In genomic region chr7:27360749-27361148, GRCm38 (mm10) we compare ENCODE assay signal across 11 mouse cellular contexts. TPM values are rescaled to one million over a fixed set of nuclear protein-coding genes. Genes with fewer than 3 reads are reported as not detected.
DNase-seq lines count a peak whose midpoint lies in the region; ATAC-seq and TF ChIP-seq lines count a peak whose summit lies in the region.
"Had no signal": no experiment of that assay in that cellular context is flagged by ENCODE, and none has a peak within 500 bp of the region (broad histone marks: within the 10 kb centered on the region; RNA-seq: fewer than 3 reads in every experiment).

No protein-coding gene starts in this region.

- 50% methylated on average over 6 of the region's 6 CpGs for WGBS in heart, embryonic 11.5 days (ENCODE audit: insufficient replicate concordance)
- 50% methylated on average over 6 of the region's 6 CpGs for WGBS in limb, embryonic 15.5 days
- 47% methylated on average over 6 of the region's 6 CpGs for WGBS in stomach, embryonic 16.5 days

- no peak overlapping the region for H3K9ac ChIP-seq in heart, embryonic 11.5 days (ENCODE audit: low read depth, low read length)
- no peak overlapping the region for H3K9ac ChIP-seq in limb, embryonic 15.5 days
- no peak overlapping the region for H3K9ac ChIP-seq in stomach, embryonic 16.5 days (ENCODE audit: low read length)

- no peaks in the 10 kb centered on the region for H3K36me3 ChIP-seq in heart, embryonic 11.5 days (ENCODE audit: control insufficient read depth, insufficient read depth, low read length)
- H3K36me3 ChIP-seq in testis, adult 2 months (ENCODE audit: control insufficient read depth, insufficient read depth, low read length) = no peaks in the 10 kb centered on the region
- H3K36me3 ChIP-seq in limb, embryonic 15.5 days = no peaks in the 10 kb centered on the region
- no peaks in the 10 kb centered on the region for H3K36me3 ChIP-seq in stomach, embryonic 16.5 days (ENCODE audit: control insufficient read depth, insufficient read depth, low read length)

- H3K4me2 ChIP-seq in heart, embryonic 11.5 days = peak overlapping the region; percentile 60; the same call in 1 of the 2 replicates
- peak overlapping the region; percentile 90; the same call in 1 of the 2 replicates for H3K4me2 ChIP-seq in limb, embryonic 15.5 days
- peak overlapping the region; percentile 54 for H3K4me2 ChIP-seq in stomach, embryonic 16.5 days (ENCODE audit: low read depth, low read length)

- no peak overlapping the region for H3K27ac ChIP-seq in heart, embryonic 11.5 days (ENCODE audit: low read depth, low read length)
- H3K27ac ChIP-seq in testis, adult 2 months (ENCODE audit: control insufficient read depth, insufficient read depth, low read depth, low read length) = no peak overlapping the region
- H3K27ac ChIP-seq in limb, embryonic 15.5 days = no peak overlapping the region
- no peak overlapping the region for H3K27ac ChIP-seq in stomach, embryonic 16.5 days (ENCODE audit: low read length)

- TF ChIP-seq CTCF in testis, adult 2 months (IDR thresholded peaks at IDR 0.05; ENCODE audit: control insufficient read depth, insufficient read depth, insufficient replicate concordance, low read depth, low read length) = no peak

- TF ChIP-seq POLR2A in testis, adult 2 months (IDR thresholded peaks at IDR 0.05; ENCODE audit: control insufficient read depth, low read depth, low read length) = no peak

- no peak for DNase-seq in heart, postnatal 4 days
- DNase-seq in testis, postnatal 14 days (ENCODE audit: low spot score) = no peak
- DNase-seq in layer of hippocampus, adult 9-10 months (ENCODE audit: low spot score) = no peak

- no peaks in the 10 kb centered on the region for H3K9me3 ChIP-seq in heart, embryonic 11.5 days (replicated peaks; ENCODE audit: control insufficient read depth, low read length)
- no peaks in the 10 kb centered on the region for H3K9me3 ChIP-seq in limb, embryonic 15.5 days
- H3K9me3 ChIP-seq in stomach, embryonic 16.5 days (replicated peaks; ENCODE audit: control insufficient read depth, low read length) = no peaks in the 10 kb centered on the region

- H3K4me1 ChIP-seq in heart, embryonic 11.5 days (ENCODE audit: control insufficient read depth, insufficient read depth, low read length) = peaks cover 6% of the 10 kb centered on the region; the same call in 1 of the 2 replicates
- H3K4me1 ChIP-seq in testis, adult 2 months (ENCODE audit: control insufficient read depth, insufficient read depth, low read length) = peaks cover 27% of the 10 kb centered on the region
- peaks cover 31% of the 10 kb centered on the region for H3K4me1 ChIP-seq in limb, embryonic 15.5 days
- peaks cover 25% of the 10 kb centered on the region for H3K4me1 ChIP-seq in stomach, embryonic 16.5 days (ENCODE audit: control insufficient read depth, insufficient read depth, low read length)

- H3K27me3 ChIP-seq in heart, embryonic 11.5 days (ENCODE audit: control insufficient read depth, insufficient read depth, low read length) = peaks cover 30% of the 10 kb centered on the region
- H3K27me3 ChIP-seq in testis, adult 2 months (ENCODE audit: control insufficient read depth, insufficient read depth, low read length) = peaks cover 4% of the 10 kb centered on the region
- H3K27me3 ChIP-seq in limb, embryonic 15.5 days = peaks cover 56% of the 10 kb centered on the region
- H3K27me3 ChIP-seq in stomach, embryonic 16.5 days (ENCODE audit: control insufficient read depth, insufficient read depth, low read length) = peaks cover 30% of the 10 kb centered on the region

- no peak for ATAC-seq in heart, embryonic 11.5 days (replicated peaks; ENCODE audit: insufficient number of reproducible peaks, low FRiP score, low TSS enrichment)
- ATAC-seq in limb, embryonic 15.5 days (ENCODE audit: insufficient number of reproducible peaks, low FRiP score, low TSS enrichment, low read depth) = no peak
- no peak for ATAC-seq in stomach, embryonic 16.5 days (ENCODE audit: insufficient read depth, low FRiP score)
- no peak for ATAC-seq in megakaryocyte-erythroid progenitor cell, adult 5-6 weeks (replicated peaks; ENCODE audit: low FRiP score, low TSS enrichment, poor library complexity, severe bottlenecking)

- H3K4me3 ChIP-seq in heart, embryonic 11.5 days (ENCODE audit: low read depth, low read length) = peak overlapping the region; percentile 28; the same call in 1 of the 2 replicates
- H3K4me3 ChIP-seq in testis, adult 2 months (ENCODE audit: control insufficient read depth, low read depth, low read length) = peak overlapping the region; percentile 90
- peak overlapping the region; percentile 52; the same call in 1 of the 2 replicates for H3K4me3 ChIP-seq in limb, embryonic 15.5 days
- 0 out of 2 replicates have a peak overlapping the region, but pooled peaks have one; percentile 9 for H3K4me3 ChIP-seq in stomach, embryonic 16.5 days (replicated peaks; ENCODE audit: low read length)

RNA-seq across cellular contexts. Expression of gene Gm20479, which starts 3.5 kb away (rescaled TPM):
- 1.6 and 2.1 TPM in 2 replicates for polyA plus RNA-seq in heart, embryonic 11.5 days (2014; fragmentation: Nextera tagmentation; extraction: Ambion mirVana)
- total RNA-seq in heart, postnatal 4 days (2021) = 1 to 10 TPM in 1 of 2 experiments, not detected in 1; 3.7 TPM
- polyA plus RNA-seq in testis, adult 2 months (2012; rRNA removed) = 0.35 and 0.89 TPM in 2 replicates
- 0.31 and 0.67 TPM in 2 replicates for polyA plus RNA-seq in limb, embryonic 15.5 days (2015; fragmentation: Nextera tagmentation; extraction: Ambion mirVana)
- 3.0 TPM in 1 of 2 replicates, not detected in the other for polyA plus RNA-seq in stomach, embryonic 16.5 days (2015; fragmentation: Nextera tagmentation; extraction: Ambion mirVana)
- total RNA-seq in megakaryocyte-erythroid progenitor cell, adult 5-6 weeks (2014; fragmentation: Nextera tagmentation) = not detected in 2 replicates
- total RNA-seq in megakaryocyte-erythroid progenitor cell, adult 5-6 weeks (2017) = not detected in 2 replicates
- total RNA-seq: common myeloid progenitor, adult 5-6 weeks; hematopoietic stem cell, adult 5-6 weeks had no signal
- polyA plus RNA-seq: small intestine, adult 2 months had no signal

RNA-seq across cellular contexts. Expression of gene Shkbp1, which starts 4.9 kb away (rescaled TPM):
- polyA plus RNA-seq in heart, embryonic 11.5 days (2014; fragmentation: Nextera tagmentation; extraction: Ambion mirVana) = 33.3 and 34.1 TPM in 2 replicates
- total RNA-seq in heart, postnatal 4 days (2021) = 10 to 100 TPM; 18.4 to 19.8 TPM
- polyA plus RNA-seq in testis, adult 2 months (2012; rRNA removed) = 18.3 and 22.4 TPM in 2 replicates
- polyA plus RNA-seq in limb, embryonic 15.5 days (2015; fragmentation: Nextera tagmentation; extraction: Ambion mirVana) = 33.6 and 36.4 TPM in 2 replicates
- polyA plus RNA-seq in stomach, embryonic 16.5 days (2015; fragmentation: Nextera tagmentation; extraction: Ambion mirVana) = 41.0 and 41.7 TPM in 2 replicates
- 39.2 and 72.7 TPM in 2 replicates for total RNA-seq in megakaryocyte-erythroid progenitor cell, adult 5-6 weeks (2014; fragmentation: Nextera tagmentation)
- total RNA-seq in megakaryocyte-erythroid progenitor cell, adult 5-6 weeks (2017) = 20.6 and 35.1 TPM in 2 replicates

RNA-seq across cellular contexts. Expression of gene Ltbp4, which starts 23.3 kb away (rescaled TPM):
- 28.9 and 31.5 TPM in 2 replicates for polyA plus RNA-seq in heart, embryonic 11.5 days (2014; fragmentation: Nextera tagmentation; extraction: Ambion mirVana)
- 100 to 1,000 TPM; 238 to 255 TPM for total RNA-seq in heart, postnatal 4 days (2021)
- polyA plus RNA-seq in testis, adult 2 months (2012; rRNA removed) = 23.9 and 26.1 TPM in 2 replicates
- 66.0 and 74.2 TPM in 2 replicates for polyA plus RNA-seq in limb, embryonic 15.5 days (2015; fragmentation: Nextera tagmentation; extraction: Ambion mirVana)
- polyA plus RNA-seq in stomach, embryonic 16.5 days (2015; fragmentation: Nextera tagmentation; extraction: Ambion mirVana) = 170 and 202 TPM in 2 replicates
- total RNA-seq in megakaryocyte-erythroid progenitor cell, adult 5-6 weeks (2014; fragmentation: Nextera tagmentation) = 0.39 TPM in 1 of 2 replicates, not detected in the other
- 0.05 and 1.4 TPM in 2 replicates for total RNA-seq in megakaryocyte-erythroid progenitor cell, adult 5-6 weeks (2017)
- total RNA-seq: common myeloid progenitor, adult 5-6 weeks; hematopoietic stem cell, adult 5-6 weeks had no signal

Comparison
In these comparisons a context has a peak if more than half of its experiments do, and no peak if none do; other contexts are left out.
1. H3K4me3 ChIP-seq: peak in every context shown above with its lines; median percentile 90 in testis, adult 2 months; 52 in limb, embryonic 15.5 days; 28 in heart, embryonic 11.5 days; 9 in stomach, embryonic 16.5 days.